Mouse (Mus musculus): ENCODE results near the gene Akr1c6.

- TF ChIP-seq CTCF (IDR thresholded peaks at IDR 0.05; ENCODE audit: low read depth, low read length) (no peak), GATA1 (IDR thresholded peaks at IDR 0.05; ENCODE audit: borderline replicate concordance, low read length) (no peak), TAL1 (conservative IDR thresholded peaks at IDR 0.05; ENCODE audit: low read depth, low read length) (no peak)
Observed at GRCm38 (mm10) chr13:4467896-4468295, 33.8 kb downstream of the Akr1c6 start.

All from G1E (cell line).